Mouse (Mus musculus) hindbrain, embryonic 14.5 days (tissue): ENCODE results near the gene Fbxw7. TPM values are rescaled to one million over a fixed set of nuclear protein-coding genes. Genes with fewer than 3 reads are reported as not detected.
A peak's percentile ranks its signal among the peaks of the same experiment; 100 is the strongest.

Source experiments
- ATAC-seq: fragments of 200-750 bp; cut with Nextera tagmentation; 2 replicates; pipeline ENCODE4 v1.8.0; 2017; ENCODE audit warnings: moderate number of reproducible peaks, mild to moderate bottlenecking, moderate TSS enrichment, moderate library complexity; ENCODE audit not compliant: low FRiP score
- DNase-seq: peaks from one replicate; pipeline ENCODE4 v3.0.0-alpha.2; 2015; ENCODE audit warnings: low spot score
- H3K27ac ChIP-seq: fragments of 300-500 bp; sonication (generic); 2 replicates; pipeline ENCODE4 v1.5.1; 2014; ENCODE audit warnings: mild to moderate bottlenecking, moderate library complexity
- H3K27me3 ChIP-seq: fragments of 300-500 bp; sonication (generic); 2 replicates; pipeline ENCODE4 v1.6.1; 2014; ENCODE audit warnings: mild to moderate bottlenecking, low read length, mixed read lengths; ENCODE audit not compliant: control insufficient read depth, insufficient read depth
- H3K36me3 ChIP-seq: fragments of 300-500 bp; sonication (generic); replicated peaks from 2 replicates; pipeline ENCODE4 v1.6.1; 2014; ENCODE audit not compliant: control insufficient read depth, insufficient read depth
- H3K4me1 ChIP-seq: fragments of 300-500 bp; sonication (generic); replicated peaks from 2 replicates; pipeline ENCODE4 v1.6.1; 2014; ENCODE audit warnings: antibody characterized with exemption, low read length, mixed read lengths; ENCODE audit not compliant: control insufficient read depth, insufficient read depth
- H3K4me2 ChIP-seq: fragments of 300-500 bp; sonication (generic); replicated peaks from 2 replicates; pipeline ENCODE4 v1.6.1; 2014; ENCODE audit warnings: mild to moderate bottlenecking, moderate library complexity
- H3K4me3 ChIP-seq: fragments of 300-500 bp; sonication (generic); replicated peaks from 2 replicates; pipeline ENCODE4 v1.5.1; 2014; ENCODE audit warnings: mild to moderate bottlenecking, low read length
- H3K9ac ChIP-seq: fragments of 300-500 bp; sonication (generic); 2 replicates; pipeline ENCODE4 v1.6.1; 2014
- H3K9me3 ChIP-seq: fragments of 300-500 bp; sonication (generic); 2 replicates; pipeline ENCODE4 v1.6.1; 2016; ENCODE audit warnings: low read length; ENCODE audit not compliant: control insufficient read depth
- WGBS: fragments of 180-500 bp; shearing (Covaris S2); extraction: QIAGEN DNeasy Blood & Tissue Kit; methylation state at CpG from one replicate; pipeline ENCODE4 v1.1.7; 2014; 5-methylcytosine and 5-hydroxymethylcytosine counted together
- polyA plus RNA-seq: library from polyadenylated mRNA; unstranded; fragments of >200 nt; fragmentation: Nextera tagmentation; extraction: Ambion mirVana; gene quantifications from 2 replicates; pipeline ENCODE4 v1.2.1, GENCODE M21; 2014

Gene Fbxw7
- polyA plus RNA-seq, 1 experiment from 2014 or later = 38.0 TPM

DNA sequence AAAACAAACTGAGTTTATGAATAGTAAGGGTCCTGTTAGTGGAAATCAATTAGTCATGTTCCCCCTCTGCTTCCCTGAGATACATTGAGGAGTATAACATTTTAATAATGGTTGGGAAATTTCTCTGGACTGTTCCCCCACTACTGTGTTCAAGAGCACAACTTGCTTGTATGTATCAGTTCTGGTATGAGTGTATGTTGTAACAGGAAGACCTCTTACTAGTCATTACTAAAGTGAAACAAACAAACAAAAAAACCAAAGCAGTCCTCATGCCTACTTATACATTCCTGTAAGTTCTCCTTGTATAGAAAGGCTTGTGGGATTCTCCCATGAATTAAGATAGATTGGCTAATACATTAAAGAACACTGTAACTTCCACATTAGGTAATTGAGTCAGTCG lies 131.3 kb downstream of the Fbxw7 start:
- WGBS = 94% methylated on average over 1 of the region's 1 CpGs
- no peak overlapping the region for H3K27ac ChIP-seq
- no peaks in the 10 kb centered on the region for H3K27me3 ChIP-seq
- DNase-seq = no peak
- no peaks in the 10 kb centered on the region for H3K9me3 ChIP-seq
- no peak overlapping the region for H3K4me3 ChIP-seq
- H3K36me3 ChIP-seq = no peaks in the 10 kb centered on the region
- ATAC-seq = no peak
- H3K4me1 ChIP-seq = no peaks in the 10 kb centered on the region
- H3K4me2 ChIP-seq = no peak overlapping the region
- no peak overlapping the region for H3K9ac ChIP-seq

DNA sequence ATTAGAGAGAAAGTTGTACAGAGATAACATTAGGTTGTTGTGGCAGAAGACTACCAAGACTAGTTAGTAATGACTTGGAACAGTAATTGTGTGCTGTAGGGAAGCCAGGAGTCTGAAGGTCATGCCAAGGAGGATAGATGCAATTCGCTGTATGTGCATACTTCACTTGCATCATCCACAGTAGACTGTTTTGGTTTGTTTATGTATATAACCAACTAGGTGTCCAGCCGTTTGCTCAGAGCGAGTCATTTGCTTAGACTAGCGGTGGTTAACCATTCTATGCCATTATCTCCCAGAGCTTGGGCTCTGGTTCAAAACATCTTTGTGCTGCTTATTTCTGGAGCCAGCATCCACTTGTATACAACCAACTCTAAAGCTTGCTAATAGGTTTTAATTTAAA lies 134.3 kb downstream of the Fbxw7 start:
- Histone ChIP-seq H3K27ac (no peak overlapping the region), H3K27me3 (no peaks in the 10 kb centered on the region), H3K9ac (no peak overlapping the region), H3K4me3 (no peak overlapping the region), H3K4me2 (no peak overlapping the region), H3K36me3 (no peaks in the 10 kb centered on the region), H3K9me3 (no peaks in the 10 kb centered on the region), H3K4me1 (0 out of 2 replicates have a peak, but pooled peaks cover 9% of the 10 kb centered on the region)
- no peak for DNase-seq
- no peak for ATAC-seq
- WGBS = 94% methylated on average over 4 of the region's 4 CpGs

DNA sequence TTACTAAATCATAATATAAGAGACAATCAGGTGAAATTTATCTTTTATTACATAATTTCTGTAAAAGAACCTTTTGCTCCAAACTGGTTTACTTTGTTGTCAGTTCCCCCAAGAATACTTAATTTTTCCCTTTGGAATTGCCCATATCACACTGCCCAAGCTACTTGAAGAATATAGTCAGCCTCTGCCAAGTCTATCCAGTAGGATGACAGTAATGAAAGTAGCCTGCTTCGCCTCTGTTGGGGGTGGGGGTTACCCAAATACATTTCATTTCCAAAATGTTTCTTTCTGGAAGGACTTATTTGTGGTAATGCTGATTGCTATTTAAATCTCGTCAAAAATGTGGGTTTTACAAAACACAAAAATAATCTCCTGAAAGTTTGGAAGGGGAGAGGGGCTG lies 136.6 kb downstream of the Fbxw7 start:
- ATAC-seq = no peak
- Histone ChIP-seq H3K9me3 (no peaks in the 10 kb centered on the region), H3K9ac (peak overlapping the region; percentile 85), H3K4me3 (peak overlapping the region; percentile 58), H3K27me3 (no peaks in the 10 kb centered on the region), H3K4me1 (0 out of 2 replicates have a peak, but pooled peaks cover 13% of the 10 kb centered on the region), H3K4me2 (peak overlapping the region; percentile 73), H3K27ac (peak overlapping the region; percentile 95), H3K36me3 (no peaks in the 10 kb centered on the region)
- peak; percentile 37 for DNase-seq
- 17% methylated on average over 2 of the region's 2 CpGs for WGBS

DNA sequence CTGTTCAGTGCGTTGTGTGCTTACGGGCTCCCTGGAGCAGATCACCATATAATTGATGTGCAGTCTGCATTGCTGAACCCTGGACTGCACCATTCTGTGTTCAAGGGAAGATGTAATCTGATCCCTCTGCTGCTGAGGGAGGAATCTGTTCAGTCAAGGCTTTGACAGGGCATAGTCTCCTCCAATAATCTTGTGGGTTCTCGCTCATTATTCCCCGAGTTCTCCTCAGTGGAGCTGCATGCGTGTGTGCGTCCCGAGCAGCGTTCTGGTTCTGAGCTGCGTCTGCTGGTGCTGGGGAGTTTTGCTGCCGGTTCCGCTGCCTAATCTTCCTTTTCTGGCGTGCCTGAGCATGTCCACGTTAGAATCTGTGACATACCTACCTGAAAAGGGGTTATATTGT lies 137.1 kb downstream of the Fbxw7 start:
- 0 out of 2 replicates have a peak, but pooled peaks cover 13% of the 10 kb centered on the region for H3K4me1 ChIP-seq
- peak overlapping the region; percentile 58 for H3K4me3 ChIP-seq
- ATAC-seq (peak; percentile 95), DNase-seq (peak; percentile 79)
- WGBS = 5% methylated on average over 13 of the region's 13 CpGs
- peak overlapping the region; percentile 85 for H3K9ac ChIP-seq
- no peaks in the 10 kb centered on the region for H3K27me3 ChIP-seq
- peak overlapping the region; percentile 73 for H3K4me2 ChIP-seq
- H3K27ac ChIP-seq = peak overlapping the region; percentile 95
- no peaks in the 10 kb centered on the region for H3K36me3 ChIP-seq
- H3K9me3 ChIP-seq = no peaks in the 10 kb centered on the region

DNA sequence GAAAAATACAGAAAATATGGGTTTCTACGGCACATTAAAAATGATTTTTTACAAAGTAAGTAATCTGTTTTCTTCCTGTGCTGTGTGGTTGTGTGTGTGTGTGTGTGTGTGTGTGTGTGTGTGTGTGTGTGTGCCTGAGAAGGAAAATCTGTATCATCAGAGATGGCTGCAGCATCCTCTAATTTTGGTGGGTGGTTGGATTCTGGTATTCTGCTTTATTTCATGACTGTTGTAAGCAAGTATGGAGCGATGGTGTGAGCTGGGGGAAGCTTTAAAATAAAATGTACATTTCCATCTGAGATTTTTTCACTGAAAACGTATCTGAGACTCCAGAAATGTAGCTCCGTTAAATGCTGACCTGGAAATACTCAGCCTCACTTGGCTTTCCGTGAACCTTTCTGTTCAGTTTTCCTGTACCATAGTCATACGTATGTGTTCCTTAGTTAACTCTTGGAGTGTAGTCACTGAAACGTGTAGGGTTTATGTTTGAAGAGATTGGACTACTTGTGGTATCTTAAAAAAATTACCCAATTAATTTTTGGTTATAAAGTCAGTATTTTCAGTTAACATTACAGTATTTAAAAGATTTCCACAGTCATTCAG lies 137.6 kb downstream of the Fbxw7 start:
- Histone ChIP-seq H3K27ac (peak overlapping the region; percentile 95), H3K9ac (peak overlapping the region; percentile 85), H3K27me3 (no peaks in the 10 kb centered on the region), H3K4me2 (peak overlapping the region; percentile 73), H3K9me3 (no peaks in the 10 kb centered on the region), H3K4me1 (0 out of 2 replicates have a peak, but pooled peaks cover 13% of the 10 kb centered on the region), H3K4me3 (peak overlapping the region; percentile 58), H3K36me3 (no peaks in the 10 kb centered on the region)
- DNase-seq (peak; percentile 53), ATAC-seq (0 out of 2 replicates have a peak, but pooled peaks have one; percentile 16)
- WGBS = 35% methylated on average over 7 of the region's 7 CpGs

DNA sequence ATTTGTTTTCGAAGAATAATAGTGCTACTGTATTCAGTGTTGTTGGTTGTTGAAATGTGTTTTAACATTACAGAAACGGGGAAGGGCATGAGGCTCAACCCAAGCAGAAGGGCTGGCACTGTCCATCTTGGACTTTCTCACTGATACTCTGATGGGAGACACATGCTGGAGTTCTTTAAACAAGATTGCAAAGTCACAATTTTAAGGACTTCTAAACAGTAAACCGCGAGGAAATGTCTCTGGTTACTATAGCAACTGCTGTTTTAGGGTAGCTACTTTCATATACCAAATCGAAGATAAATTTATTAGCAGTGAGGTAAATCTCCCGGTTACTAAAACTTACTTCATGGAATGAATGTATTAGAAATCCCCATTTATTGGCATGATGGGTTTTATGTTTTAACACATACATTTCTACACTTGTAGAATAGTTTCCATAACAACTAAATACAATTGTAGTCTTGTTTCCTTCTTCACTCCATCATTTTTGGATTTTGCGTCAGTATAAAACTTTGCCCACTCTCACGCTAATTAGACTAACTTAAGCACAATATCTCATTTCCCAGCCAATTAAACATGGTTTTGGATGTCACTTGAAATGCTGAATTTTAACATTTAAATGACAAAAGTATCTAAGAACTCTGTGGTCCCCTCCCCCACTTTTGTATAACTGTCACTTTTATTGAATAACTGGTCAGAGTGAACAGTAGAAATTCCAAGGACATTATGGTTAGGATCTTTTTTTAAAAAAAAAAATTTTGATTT lies 140.1 kb downstream of the Fbxw7 start:
- no peaks in the 10 kb centered on the region for H3K27me3 ChIP-seq
- 0 out of 2 replicates have a peak, but pooled peaks cover 13% of the 10 kb centered on the region for H3K4me1 ChIP-seq
- H3K9ac ChIP-seq = no peak overlapping the region
- H3K36me3 ChIP-seq = peaks cover 9% of the 10 kb centered on the region; the same call in 1 of the 2 replicates
- no peak overlapping the region for H3K27ac ChIP-seq
- no peak overlapping the region for H3K4me3 ChIP-seq
- H3K9me3 ChIP-seq = no peaks in the 10 kb centered on the region
- 53% methylated on average over 8 of the region's 8 CpGs for WGBS
- DNase-seq (no peak), ATAC-seq (no peak)
- H3K4me2 ChIP-seq = peak overlapping the region; percentile 31

DNA sequence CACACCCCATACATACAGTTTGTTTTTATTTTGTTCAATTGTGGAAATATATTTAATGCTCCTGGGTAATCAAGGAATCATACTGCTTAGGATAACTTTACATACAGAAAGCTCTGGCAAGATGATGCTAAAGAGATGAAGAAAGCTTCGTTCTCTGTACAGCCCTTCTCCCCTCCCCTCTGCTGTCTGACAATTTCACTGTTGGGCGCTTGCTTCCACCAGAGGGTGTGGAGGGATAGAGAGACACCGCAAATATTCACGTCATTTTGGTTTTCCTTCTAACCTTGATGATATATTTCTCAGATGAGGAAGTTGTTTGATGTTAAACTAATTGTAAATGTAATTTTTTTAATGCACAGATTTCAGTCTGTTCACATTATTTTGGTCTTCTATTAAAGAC lies 140.8 kb downstream of the Fbxw7 start:
- Histone ChIP-seq H3K27ac (no peak overlapping the region), H3K36me3 (peaks cover 9% of the 10 kb centered on the region; the same call in 1 of the 2 replicates), H3K4me2 (0 out of 2 replicates have a peak overlapping the region, but pooled peaks have one; percentile 17), H3K9ac (no peak overlapping the region), H3K4me1 (0 out of 2 replicates have a peak, but pooled peaks cover 13% of the 10 kb centered on the region), H3K27me3 (no peaks in the 10 kb centered on the region), H3K9me3 (no peaks in the 10 kb centered on the region), H3K4me3 (no peak overlapping the region)
- ATAC-seq (no peak), DNase-seq (no peak)
- 38% methylated on average over 4 of the region's 4 CpGs for WGBS

DNA sequence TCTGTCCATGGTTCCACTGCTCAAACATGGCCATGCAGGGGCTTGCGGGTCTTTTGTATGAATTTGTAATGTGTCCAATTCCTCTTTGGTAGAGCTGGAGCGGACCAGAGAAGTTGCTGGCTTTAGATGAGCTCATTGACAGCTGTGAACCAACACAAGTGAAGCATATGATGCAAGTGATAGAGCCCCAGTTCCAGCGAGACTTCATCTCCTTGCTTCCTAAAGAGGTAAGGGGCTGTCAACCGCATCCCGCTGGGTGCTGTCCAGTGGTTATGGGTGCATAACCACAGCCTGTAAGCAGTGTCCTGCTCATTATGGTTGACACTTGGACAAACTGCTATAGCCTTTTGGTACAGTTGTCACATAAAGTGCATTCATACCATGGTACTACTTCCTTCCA lies 150.1 kb downstream of the Fbxw7 start:
- no peak overlapping the region for H3K27ac ChIP-seq
- H3K4me2 ChIP-seq = no peak overlapping the region
- no peak overlapping the region for H3K4me3 ChIP-seq
- DNase-seq = no peak
- no peaks in the 10 kb centered on the region for H3K27me3 ChIP-seq
- no peak overlapping the region for H3K9ac ChIP-seq
- peaks cover 26% of the 10 kb centered on the region for H3K36me3 ChIP-seq
- 93% methylated on average over 5 of the region's 5 CpGs for WGBS
- no peak for ATAC-seq
- H3K9me3 ChIP-seq = no peaks in the 10 kb centered on the region
- no peaks in the 10 kb centered on the region for H3K4me1 ChIP-seq

DNA sequence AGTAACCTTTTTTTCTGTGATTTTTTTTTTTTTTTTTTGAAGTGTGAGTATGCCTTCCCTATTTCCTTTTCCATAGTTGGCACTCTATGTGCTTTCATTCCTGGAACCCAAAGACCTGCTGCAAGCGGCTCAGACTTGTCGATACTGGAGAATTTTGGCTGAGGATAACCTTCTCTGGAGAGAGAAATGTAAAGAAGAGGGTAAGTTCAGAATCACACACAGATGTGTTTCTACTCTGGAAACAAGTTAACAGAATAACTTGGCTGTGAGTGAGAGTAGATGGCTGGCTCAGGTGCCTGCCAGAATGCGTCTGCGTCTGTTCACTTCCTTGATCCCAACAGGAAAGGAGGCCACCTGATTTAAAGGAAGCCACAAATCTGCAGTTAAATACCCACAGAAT lies 152.3 kb downstream of the Fbxw7 start:
- Histone ChIP-seq H3K4me3 (no peak overlapping the region), H3K36me3 (peaks cover 44% of the 10 kb centered on the region), H3K4me1 (no peaks in the 10 kb centered on the region), H3K27ac (no peak overlapping the region), H3K9me3 (no peaks in the 10 kb centered on the region), H3K9ac (no peak overlapping the region), H3K27me3 (no peaks in the 10 kb centered on the region), H3K4me2 (no peak overlapping the region)
- DNase-seq (no peak), ATAC-seq (no peak)
- WGBS = 93% methylated on average over 4 of the region's 4 CpGs
